Mouse (Mus musculus) cerebellum, adult 2 months (tissue): Measurements from ENCODE around the gene Stt3b.

ENCODE experiments used
- CTCF ChIP-seq: fragments of 200-500 bp; IDR thresholded peaks from 2 replicates; pipeline ENCODE4 v1.5.1; 2011; ENCODE audit warnings: low read depth, mild to moderate bottlenecking, control low read depth, low read length, moderate library complexity, borderline replicate concordance; ENCODE audit not compliant: insufficient read depth
- POLR2A ChIP-seq: fragments of 200-500 bp; IDR thresholded peaks from 2 replicates; pipeline ENCODE4 v1.6.1; 2011; ENCODE audit warnings: low read length, control low read depth, borderline replicate concordance; ENCODE audit not compliant: insufficient read depth

DNA sequence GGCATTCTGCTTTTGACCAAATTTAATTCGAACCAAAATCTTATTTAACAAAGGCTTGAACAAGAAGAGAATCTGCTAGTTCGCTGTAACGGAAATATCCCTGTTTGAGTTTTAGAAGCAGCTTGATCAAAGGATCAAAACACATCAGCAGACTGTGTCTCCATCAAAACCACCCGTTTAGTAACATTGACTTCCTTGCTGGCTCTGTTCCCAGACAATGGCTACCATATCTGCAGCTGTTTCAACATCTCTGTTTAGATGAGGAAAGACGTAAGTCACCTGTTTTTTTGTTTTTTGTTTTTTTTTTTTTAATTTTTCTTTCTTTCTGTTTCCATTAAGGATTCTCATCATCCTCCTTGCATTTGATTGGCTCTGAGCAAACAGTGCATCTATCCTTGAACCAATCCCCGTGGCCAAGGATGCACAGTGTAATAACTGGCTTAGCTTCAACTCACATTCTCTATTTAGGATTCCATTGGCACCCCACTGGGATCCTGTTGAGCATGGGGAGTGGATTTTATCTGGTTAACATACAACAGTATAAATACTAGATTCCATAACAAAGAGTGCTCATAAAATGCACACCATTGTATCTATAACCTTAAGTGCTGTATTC lies 20.7 kb upstream of the Stt3b start:
- TF ChIP-seq POLR2A (no peak), CTCF (no peak)
